Mouse (Mus musculus): ENCODE results near the gene Mast3.

- TF ChIP-seq POLR2A (IDR thresholded peaks at IDR 0.05; ENCODE audit: borderline replicate concordance, extremely low read depth, low read depth, low read length) (no peak), CTCF (IDR thresholded peaks at IDR 0.05; ENCODE audit: insufficient read depth, low read length) (no peak)
Measured at GRCm38 (mm10) chr8:70821992-70822391, 17.1 kb upstream of the Mast3 start.
